Mouse (Mus musculus) bone marrow macrophage, adult 2 months (primary cell): ENCODE measurements around the gene Slc13a5.

Experiments
- CTCF ChIP-seq: IDR thresholded peaks from 2 replicates; pipeline ENCODE4 v1.5.1; 2012; ENCODE audit warnings: low read depth, mild to moderate bottlenecking, low read length, moderate library complexity
- POLR2A ChIP-seq: IDR thresholded peaks from 2 replicates; pipeline ENCODE4 v1.6.1; 2012; ENCODE audit warnings: mild to moderate bottlenecking, low read depth, low read length, borderline replicate concordance

DNA sequence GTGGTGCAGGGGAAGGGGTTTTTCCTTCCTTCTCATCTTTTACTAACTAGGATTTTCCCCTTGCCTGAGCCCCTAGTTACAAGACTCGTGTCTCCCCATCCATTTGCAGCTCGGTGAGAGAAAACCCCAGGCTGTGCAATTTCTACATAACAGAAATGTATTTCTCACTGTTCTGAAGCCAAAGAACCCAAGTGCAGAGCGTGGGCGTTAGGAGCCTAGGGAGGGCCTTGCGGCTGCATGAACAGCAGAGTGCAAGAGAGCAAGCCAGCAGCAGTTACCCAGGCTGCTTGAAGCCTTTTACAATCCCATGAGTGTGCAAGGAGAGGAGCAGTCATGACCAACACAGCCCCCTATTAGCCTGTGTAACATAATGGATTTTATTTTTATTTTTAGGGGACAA, 40.4 kb upstream of the Slc13a5 start:
- no peak for TF ChIP-seq CTCF
- TF ChIP-seq POLR2A: no peak
